Mouse (Mus musculus) adipose tissue, adult 10 weeks (tissue): ENCODE results near the gene Rsph3a. TPM values are rescaled to one million over a fixed set of nuclear protein-coding genes. Genes with fewer than 3 reads are reported as not detected.

Source experiments
- polyA plus RNA-seq: library from polyadenylated mRNA; stranded (reverse); fragments of 350-450 nt; fragmentation: Illumina TruSeq; extraction: RNeasy Lipid Tissue Mini Kit (QIAGEN cat#74804); gene quantifications from one replicate; pipeline ENCODE4 v1.2.3, GENCODE M21; 2014; ENCODE audit warnings: low read depth, low replicate concordance

The Rsph3a gene
- polyA plus RNA-seq, result 58.4 TPM

GRCm38 (mm10) chr17:7945117-7946052, at the start of gene Rsph3a:
TSS of gene Rsph3a (plus strand) at chr17:7945614.

GRCm38 (mm10) chr17:7925413-7926160, 19.8 kb upstream of the Rsph3a start, which contains the start of gene Tagap:
TSS of gene Tagap (plus strand) at chr17:7926000.

Other genes starting within 250 kb of the Rsph3a start
- gene Fndc1, start 118.3 kb upstream of the Rsph3a start, polyA plus RNA-seq, result 16.7 TPM
- gene Tagap, start 19.6 kb upstream of the Rsph3a start, polyA plus RNA-seq, result 10.2 TPM
- 0.14 TPM for gene Gm49673, start 202.2 kb downstream of the Rsph3a start, polyA plus RNA-seq
- gene Rnaset2a, start 202.5 kb downstream of the Rsph3a start, polyA plus RNA-seq, result 35.1 TPM
- gene Fgfr1op, start 219.9 kb downstream of the Rsph3a start, polyA plus RNA-seq, result 12.9 TPM